Mouse (Mus musculus) ES-Bruce4 (cell line): ENCODE data around the gene Ccdc36.

ENCODE experiments used
- CTCF ChIP-seq: IDR thresholded peaks from one replicate; pipeline ENCODE4 v1.8.1; 2011; ENCODE audit warnings: low read depth, low read length
- EP300 ChIP-seq: IDR thresholded peaks from 2 replicates; pipeline ENCODE4 v1.6.1; 2011; ENCODE audit warnings: low read depth, low read length; ENCODE audit not compliant: insufficient read depth
- POLR2A ChIP-seq: IDR thresholded peaks from one replicate; pipeline ENCODE4 v1.8.1; 2011; ENCODE audit warnings: low read length; ENCODE audit not compliant: insufficient read depth

DNA sequence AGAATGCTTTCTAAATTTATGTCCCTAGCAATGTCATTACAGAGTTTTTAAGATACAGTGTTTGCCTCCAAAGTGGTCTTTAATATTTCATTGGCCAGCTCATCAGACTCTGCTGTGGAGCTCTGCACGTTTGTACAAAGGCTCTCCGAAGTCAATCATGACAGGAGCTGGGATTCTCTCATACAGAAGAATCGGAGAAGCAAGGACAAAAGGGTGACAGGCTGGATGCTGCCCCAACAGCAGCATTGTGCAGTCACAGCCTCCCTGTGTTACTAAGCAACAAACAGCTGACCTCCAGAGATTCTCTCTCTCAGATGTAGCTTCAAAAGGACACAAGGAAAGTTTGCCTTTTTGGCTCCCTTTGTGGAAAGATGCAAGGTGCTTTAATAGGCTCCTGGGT is 7.9 kb upstream of the Ccdc36 start, which contains the start of gene BC048562:
- TF ChIP-seq POLR2A = no peak
- no peak for TF ChIP-seq CTCF
- no peak for TF ChIP-seq EP300
